Mouse (Mus musculus): Measurements from ENCODE around the gene Ankrd39. TPM values are rescaled to one million over a fixed set of nuclear protein-coding genes. Genes with fewer than 3 reads are reported as not detected.
A peak's percentile ranks its signal among the peaks of the same experiment; 100 is the strongest.

Ankrd39 gene
- polyA plus RNA-seq, 1 experiment from 2014 or later, result 23.3 TPM

DNA sequence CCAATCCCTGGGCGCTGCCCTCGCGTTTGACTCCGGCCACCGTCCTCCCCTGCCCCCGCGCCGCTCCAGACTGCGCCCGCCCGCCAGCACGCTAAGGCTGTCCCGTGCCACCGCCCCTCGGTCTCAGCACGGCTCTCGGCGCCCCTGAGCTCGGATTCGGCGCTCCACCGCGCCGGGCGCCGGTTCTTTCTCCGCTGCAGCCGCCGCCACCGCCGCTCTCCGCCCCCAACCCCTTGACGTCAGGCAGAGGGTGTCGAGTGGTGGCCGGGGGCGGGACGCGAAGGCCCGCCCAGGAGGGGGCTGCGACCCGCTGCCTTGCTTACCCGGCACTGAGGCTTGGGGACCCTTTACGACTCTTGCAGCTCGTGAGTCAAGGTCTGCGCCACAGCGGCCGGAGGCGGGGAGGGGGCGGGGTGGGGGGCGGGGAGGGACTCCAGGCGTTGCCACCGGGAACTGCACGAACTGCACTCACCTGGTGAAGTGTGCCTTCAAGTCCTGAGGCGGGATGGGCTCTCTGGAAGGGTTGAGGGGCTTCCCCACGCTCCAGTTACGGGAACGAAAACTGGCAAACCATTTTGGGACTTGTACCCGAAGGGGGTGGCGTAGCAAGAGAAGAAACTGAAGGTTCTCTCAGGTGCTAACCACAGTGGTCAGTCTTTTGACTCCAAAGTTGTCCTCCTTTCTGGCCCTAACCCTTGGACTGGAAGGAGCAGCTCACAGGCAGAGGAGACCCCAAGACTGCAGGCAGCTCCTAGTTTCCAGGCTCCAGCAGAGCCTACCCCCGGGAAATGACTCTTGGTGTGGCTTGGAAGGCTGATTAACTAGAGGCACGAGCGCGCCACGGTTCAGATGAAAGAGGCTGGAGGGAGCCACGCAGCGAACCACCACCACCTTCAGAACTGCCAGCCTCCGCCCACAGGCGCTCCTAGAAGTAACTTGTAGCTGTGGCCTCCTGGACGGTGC, 11.1 kb upstream of the Ankrd39 start, which contains the start of gene Sema4c:
TSS of gene Sema4c (minus strand) at position 319 of the 963 bp plus-strand sequence.
- peaks cover 29% of the 10 kb centered on the region for H3K4me1 ChIP-seq (replicated peaks; ENCODE audit: control insufficient read depth, insufficient read depth, low read length)
- WGBS, result under 1% methylated on average over 68 of the region's 69 CpGs
- peak within 1 kb of the TSS; percentile 100 for H3K27ac ChIP-seq (ENCODE audit: low read length)
- peak within 1 kb of the TSS; percentile 93 for H3K9ac ChIP-seq (ENCODE audit: low read length)
- H3K9me3 ChIP-seq (ENCODE audit: control insufficient read depth, low read length), result no peaks in the 10 kb centered on the region
- H3K4me2 ChIP-seq (ENCODE audit: low read depth, low read length), result peak within 1 kb of the TSS; percentile 93
- peaks cover 10% of the 10 kb centered on the region for H3K36me3 ChIP-seq (ENCODE audit: control insufficient read depth, insufficient read depth, low read length)
- peak; percentile 67 for ATAC-seq (ENCODE audit: low read depth)
- peak within 1 kb of the TSS; percentile 86 for H3K4me3 ChIP-seq (ENCODE audit: low read length)
- no peaks in the 10 kb centered on the region for H3K27me3 ChIP-seq (ENCODE audit: control insufficient read depth, insufficient read depth, low read depth, low read length)

DNA sequence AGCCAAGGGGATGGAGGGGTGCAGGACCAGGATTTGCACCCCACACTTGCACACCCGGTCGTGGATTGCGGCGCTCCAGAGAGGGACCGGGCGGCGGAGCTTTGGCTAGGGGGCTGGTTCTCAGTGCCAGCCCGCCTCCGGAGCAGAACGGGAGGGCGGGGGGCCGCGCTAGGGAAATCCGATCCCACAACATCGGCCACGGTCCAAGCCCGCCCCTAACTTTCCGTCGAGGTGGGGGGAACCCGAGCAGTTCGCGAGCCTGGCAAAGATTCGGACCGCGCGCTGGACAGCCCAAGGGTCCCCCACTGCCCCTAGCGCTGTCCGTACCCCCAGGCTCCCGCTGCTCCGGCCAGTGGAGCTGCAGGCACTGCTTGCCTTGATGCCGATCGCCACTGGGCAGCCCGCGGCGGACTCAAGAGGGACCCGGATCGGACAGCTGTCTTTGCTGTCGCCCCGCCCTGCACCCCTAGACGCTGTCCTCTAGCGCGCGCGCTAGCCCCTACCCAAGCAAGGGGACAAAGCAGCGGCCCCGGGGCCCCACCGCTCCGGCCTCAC, 10.3 kb upstream of the Ankrd39 start:
- under 1% methylated on average over 48 of the region's 48 CpGs for WGBS
- Histone ChIP-seq H3K4me3 (ENCODE audit: low read length) (peak overlapping the region; percentile 86), H3K36me3 (ENCODE audit: control insufficient read depth, insufficient read depth, low read length) (peaks cover 18% of the 10 kb centered on the region), H3K9me3 (ENCODE audit: control insufficient read depth, low read length) (no peaks in the 10 kb centered on the region), H3K27me3 (ENCODE audit: control insufficient read depth, insufficient read depth, low read depth, low read length) (no peaks in the 10 kb centered on the region), H3K4me1 (replicated peaks; ENCODE audit: control insufficient read depth, insufficient read depth, low read length) (peaks cover 29% of the 10 kb centered on the region), H3K27ac (ENCODE audit: low read length) (peak overlapping the region; percentile 100), H3K9ac (ENCODE audit: low read length) (peak overlapping the region; percentile 93), H3K4me2 (ENCODE audit: low read depth, low read length) (peak overlapping the region; percentile 93)
- peak; percentile 84 for ATAC-seq (ENCODE audit: low read depth)

DNA sequence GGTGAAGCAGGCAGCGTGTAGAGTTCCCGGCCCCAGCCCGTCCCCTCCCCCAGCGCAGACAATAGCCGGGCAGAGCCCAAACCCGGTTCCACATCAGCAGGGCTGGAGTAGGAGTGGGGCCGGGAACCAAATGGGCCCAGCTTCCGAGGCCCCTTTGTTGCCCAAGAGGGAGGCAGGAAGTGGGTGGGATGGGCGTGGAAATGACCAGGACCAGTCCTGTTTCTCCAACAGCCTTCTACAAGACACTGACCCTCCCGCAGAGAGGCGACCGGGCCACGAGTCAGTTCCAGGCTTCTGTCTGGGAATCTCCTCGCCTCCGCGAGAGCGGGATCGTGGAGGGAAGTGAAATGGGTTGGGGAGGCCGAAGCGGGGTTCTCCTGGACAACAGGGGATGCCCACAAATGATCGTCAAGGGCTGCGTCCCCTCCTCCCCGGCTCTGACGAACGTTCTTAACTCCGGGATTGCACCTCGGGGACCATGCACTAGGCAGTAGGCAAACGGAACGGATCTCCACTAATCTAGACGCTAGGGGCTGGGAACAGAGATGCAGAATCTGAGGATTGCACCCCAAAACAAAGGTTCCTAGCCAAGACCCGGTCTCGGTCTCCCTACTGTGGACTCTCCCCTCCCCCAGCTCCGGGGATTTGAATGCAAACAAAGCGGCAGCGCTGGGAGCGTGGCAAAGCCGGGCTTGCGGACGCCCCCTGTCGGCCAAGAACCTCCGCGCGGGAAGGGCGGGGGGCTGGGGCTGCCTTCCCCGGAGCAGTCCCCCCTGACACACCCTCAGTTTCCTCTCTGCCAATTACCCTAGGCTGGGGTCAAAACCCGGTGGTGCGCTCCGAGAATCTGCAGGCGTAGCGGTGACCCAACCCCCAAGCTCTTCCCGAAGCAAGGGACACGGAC, 9.6 kb upstream of the Ankrd39 start:
- peaks cover 25% of the 10 kb centered on the region for H3K36me3 ChIP-seq (ENCODE audit: control insufficient read depth, insufficient read depth, low read length)
- H3K4me3 ChIP-seq (ENCODE audit: low read length), result peak overlapping the region; percentile 86
- peak overlapping the region; percentile 93 for H3K4me2 ChIP-seq (ENCODE audit: low read depth, low read length)
- peak overlapping the region; percentile 93 for H3K9ac ChIP-seq (ENCODE audit: low read length)
- H3K4me1 ChIP-seq (replicated peaks; ENCODE audit: control insufficient read depth, insufficient read depth, low read length), result peaks cover 29% of the 10 kb centered on the region
- peak overlapping the region; percentile 100 for H3K27ac ChIP-seq (ENCODE audit: low read length)
- peak; percentile 79 for ATAC-seq (ENCODE audit: low read depth)
- WGBS, result under 1% methylated on average over 52 of the region's 52 CpGs
- H3K9me3 ChIP-seq (ENCODE audit: control insufficient read depth, low read length), result no peaks in the 10 kb centered on the region
- H3K27me3 ChIP-seq (ENCODE audit: control insufficient read depth, insufficient read depth, low read depth, low read length), result no peaks in the 10 kb centered on the region

GRCm38 (mm10) chr1:36555798-36556395, 8.7 kb upstream of the Ankrd39 start:
- no peaks in the 10 kb centered on the region for H3K27me3 ChIP-seq (ENCODE audit: control insufficient read depth, insufficient read depth, low read depth, low read length)
- peak overlapping the region; percentile 93 for H3K4me2 ChIP-seq (ENCODE audit: low read depth, low read length)
- ATAC-seq (ENCODE audit: low read depth), result no peak
- H3K36me3 ChIP-seq (ENCODE audit: control insufficient read depth, insufficient read depth, low read length), result peaks cover 34% of the 10 kb centered on the region
- peak overlapping the region; percentile 100 for H3K27ac ChIP-seq (ENCODE audit: low read length)
- H3K9ac ChIP-seq (ENCODE audit: low read length), result peak overlapping the region; percentile 93
- no peaks in the 10 kb centered on the region for H3K9me3 ChIP-seq (ENCODE audit: control insufficient read depth, low read length)
- peaks cover 29% of the 10 kb centered on the region for H3K4me1 ChIP-seq (replicated peaks; ENCODE audit: control insufficient read depth, insufficient read depth, low read length)
- H3K4me3 ChIP-seq (ENCODE audit: low read length), result peak overlapping the region; percentile 86
- WGBS, result 1% methylated on average over 8 of the region's 8 CpGs

DNA sequence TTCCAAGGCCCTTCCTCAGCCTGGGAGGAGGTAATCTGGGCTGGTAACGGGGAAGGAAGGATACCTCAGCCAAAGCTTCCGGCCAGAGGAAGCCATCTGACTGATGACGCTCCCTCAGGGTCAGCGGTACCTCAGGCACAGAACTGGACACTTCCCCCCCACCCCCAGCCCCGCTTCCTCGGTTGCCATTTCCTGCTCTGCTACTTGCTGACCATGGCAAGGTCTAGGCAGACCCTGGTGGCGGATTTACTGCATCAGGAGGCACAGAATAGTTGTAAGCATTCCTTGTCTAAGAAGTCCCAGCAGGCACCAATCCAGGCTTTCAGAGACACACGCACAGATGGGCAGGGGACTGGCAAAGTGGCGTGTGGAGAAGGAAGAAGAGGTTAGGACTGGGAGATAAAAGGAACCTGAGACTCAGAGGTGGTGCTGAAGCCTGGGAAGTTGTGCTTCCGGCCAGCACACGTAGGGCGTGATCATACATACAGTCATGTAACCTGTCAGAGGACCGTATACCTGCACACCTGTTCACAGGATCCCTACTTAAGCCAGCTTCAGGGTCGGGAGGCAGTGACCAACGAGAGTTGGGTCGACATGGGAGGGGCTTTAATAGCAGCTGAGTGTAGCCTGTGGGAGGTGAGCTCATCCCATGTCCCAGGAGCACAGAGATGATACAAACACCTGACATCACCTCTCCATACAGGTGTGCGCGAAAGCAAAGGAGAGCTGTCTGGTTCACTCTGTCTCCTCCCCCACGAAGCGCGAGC, 7.6 kb upstream of the Ankrd39 start:
- Histone ChIP-seq H3K4me3 (ENCODE audit: low read length) (peak overlapping the region; percentile 86), H3K36me3 (ENCODE audit: control insufficient read depth, insufficient read depth, low read length) (peaks cover 45% of the 10 kb centered on the region), H3K27ac (ENCODE audit: low read length) (peak overlapping the region; percentile 100), H3K27me3 (ENCODE audit: control insufficient read depth, insufficient read depth, low read depth, low read length) (no peaks in the 10 kb centered on the region), H3K9me3 (ENCODE audit: control insufficient read depth, low read length) (no peaks in the 10 kb centered on the region), H3K9ac (ENCODE audit: low read length) (peak overlapping the region; percentile 17), H3K4me2 (ENCODE audit: low read depth, low read length) (peak overlapping the region; percentile 93), H3K4me1 (replicated peaks; ENCODE audit: control insufficient read depth, insufficient read depth, low read length) (peaks cover 29% of the 10 kb centered on the region)
- 59% methylated on average over 21 of the region's 21 CpGs for WGBS
- ATAC-seq (ENCODE audit: low read depth), result no peak

DNA sequence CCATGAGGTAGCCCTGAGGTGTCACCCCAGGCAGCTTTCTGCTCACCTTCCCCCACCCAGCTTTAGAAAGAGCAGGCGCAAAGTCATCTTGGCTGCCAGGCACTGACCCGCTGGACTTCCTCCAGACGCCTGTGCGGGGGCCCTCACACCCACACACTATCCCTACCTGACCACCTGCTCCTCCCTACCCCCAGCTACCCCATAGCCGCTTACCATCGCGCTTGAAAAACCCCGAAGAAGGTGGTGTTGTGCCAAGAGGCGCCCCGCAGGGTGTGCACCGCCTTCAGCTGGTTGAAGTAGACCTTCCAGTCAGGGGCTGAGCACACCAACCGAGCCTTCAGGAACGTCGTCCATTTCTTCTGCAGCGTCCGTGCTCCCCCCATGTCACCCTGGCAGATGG, 5.3 kb upstream of the Ankrd39 start:
- Histone ChIP-seq H3K27ac (ENCODE audit: low read length) (no peak overlapping the region), H3K9me3 (ENCODE audit: control insufficient read depth, low read length) (no peaks in the 10 kb centered on the region), H3K4me1 (replicated peaks; ENCODE audit: control insufficient read depth, insufficient read depth, low read length) (peaks cover 38% of the 10 kb centered on the region), H3K9ac (ENCODE audit: low read length) (no peak overlapping the region), H3K36me3 (ENCODE audit: control insufficient read depth, insufficient read depth, low read length) (peaks cover 53% of the 10 kb centered on the region), H3K4me3 (ENCODE audit: low read length) (no peak overlapping the region), H3K27me3 (ENCODE audit: control insufficient read depth, insufficient read depth, low read depth, low read length) (no peaks in the 10 kb centered on the region), H3K4me2 (ENCODE audit: low read depth, low read length) (no peak overlapping the region)
- ATAC-seq (ENCODE audit: low read depth), result no peak
- 82% methylated on average over 16 of the region's 16 CpGs for WGBS

- no peak overlapping the region for H3K27ac ChIP-seq (ENCODE audit: low read length)
- no peak overlapping the region for H3K4me2 ChIP-seq (ENCODE audit: low read depth, low read length)
- H3K4me1 ChIP-seq (replicated peaks; ENCODE audit: control insufficient read depth, insufficient read depth, low read length), result peaks cover 41% of the 10 kb centered on the region
- no peaks in the 10 kb centered on the region for H3K9me3 ChIP-seq (ENCODE audit: control insufficient read depth, low read length)
- no peaks in the 10 kb centered on the region for H3K27me3 ChIP-seq (ENCODE audit: control insufficient read depth, insufficient read depth, low read depth, low read length)
- H3K36me3 ChIP-seq (ENCODE audit: control insufficient read depth, insufficient read depth, low read length), result peaks cover 53% of the 10 kb centered on the region
- 82% methylated on average over 17 of the region's 17 CpGs for whole genome bisulfite sequencing
- H3K4me3 ChIP-seq (ENCODE audit: low read length), result no peak overlapping the region
- H3K9ac ChIP-seq (ENCODE audit: low read length), result no peak overlapping the region
- no peak for ATAC-seq (ENCODE audit: low read depth)
Observed at GRCm38 (mm10) chr1:36551904-36552303, 4.7 kb upstream of the Ankrd39 start.

Measured in lung, embryonic 16.5 days (tissue).